Mouse (Mus musculus): ENCODE results near the gene Gopc. TPM values are rescaled to one million over a fixed set of nuclear protein-coding genes. Genes with fewer than 3 reads are reported as not detected.
"Not testable (repeated sequence)": the region's sequence is repeated elsewhere in the genome, so short reads cannot be mapped to it uniquely, and the experiment has no call there.

Gene Gopc
- polyA plus RNA-seq, 1 experiment from 2014 or later = 24.3 TPM

DNA sequence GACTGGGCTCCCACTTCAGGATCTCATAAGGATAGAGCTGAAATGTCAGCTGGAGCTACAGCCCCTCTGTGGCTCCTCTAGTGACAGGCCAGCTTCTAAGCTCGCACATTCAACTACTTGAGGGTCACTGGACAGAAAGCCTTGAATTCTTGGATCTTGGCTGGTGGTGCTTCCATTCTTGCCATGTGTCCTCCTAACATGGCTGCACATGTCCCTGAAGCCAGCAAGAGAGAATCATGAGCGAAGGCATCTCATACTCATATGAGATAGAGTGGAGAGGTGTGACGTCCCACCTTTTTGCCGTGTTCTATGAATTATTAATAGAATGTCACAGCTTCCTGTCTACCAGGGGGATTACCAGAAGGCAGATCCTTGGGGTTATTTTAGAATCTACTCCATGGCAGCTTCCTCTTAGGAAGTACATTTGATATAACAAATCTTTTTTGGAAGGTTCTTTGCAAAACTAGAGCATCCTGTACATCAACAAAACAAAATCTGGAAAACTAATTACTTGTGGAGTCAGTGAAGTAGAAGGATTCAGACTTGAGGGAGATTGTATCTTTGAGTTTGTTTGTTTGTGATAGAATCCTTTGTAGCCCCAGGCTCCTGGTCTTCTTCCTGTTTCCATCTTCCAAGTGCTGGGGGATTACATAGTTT lies 87.9 kb downstream of the Gopc start:
- ATAC-seq (ENCODE audit: insufficient number of reproducible peaks, insufficient read depth, low FRiP score, low TSS enrichment, low read depth) = no peak
- Histone ChIP-seq H3K4me2 (no peak overlapping the region), H3K4me3 (replicated peaks) (no peak overlapping the region), H3K27ac (no peak overlapping the region), H3K27me3 (no peaks in the 10 kb centered on the region), H3K9ac (replicated peaks) (no peak overlapping the region), H3K36me3 (peaks cover 5% of the 10 kb centered on the region; the same call in 1 of the 2 replicates), H3K4me1 (replicated peaks) (no peaks in the 10 kb centered on the region), H3K9me3 (no peaks in the 10 kb centered on the region)
- 90% methylated on average over 4 of the region's 4 CpGs for WGBS

DNA sequence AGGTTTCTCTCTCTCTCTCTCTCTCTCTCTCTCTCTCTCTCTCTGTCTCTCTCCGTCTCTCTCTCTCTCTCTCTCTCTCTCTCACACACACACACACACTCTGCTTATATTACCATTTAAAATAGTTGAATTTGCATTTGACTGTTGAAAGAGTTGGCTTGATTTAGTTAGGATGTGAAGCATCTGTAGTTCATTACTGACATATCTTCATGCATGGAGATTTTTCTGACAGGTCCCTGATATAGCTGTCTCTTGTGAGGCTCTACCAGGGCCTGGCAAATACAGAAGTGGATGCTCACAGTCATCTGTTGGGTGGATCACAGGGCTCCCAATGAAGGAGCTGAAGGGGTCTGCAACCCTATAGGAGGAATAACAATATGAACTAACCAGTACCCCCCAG lies 89.5 kb downstream of the Gopc start:
- not testable (repeated sequence) for H3K27ac ChIP-seq; H3K36me3 ChIP-seq; H3K4me2 ChIP-seq; ATAC-seq (ENCODE audit: insufficient number of reproducible peaks, insufficient read depth, low FRiP score, low TSS enrichment, low read depth); H3K27me3 ChIP-seq; H3K9me3 ChIP-seq; H3K4me1 ChIP-seq (replicated peaks); H3K9ac ChIP-seq (replicated peaks); H3K4me3 ChIP-seq (replicated peaks)
- WGBS = 69% methylated on average over 1 of the region's 1 CpGs

DNA sequence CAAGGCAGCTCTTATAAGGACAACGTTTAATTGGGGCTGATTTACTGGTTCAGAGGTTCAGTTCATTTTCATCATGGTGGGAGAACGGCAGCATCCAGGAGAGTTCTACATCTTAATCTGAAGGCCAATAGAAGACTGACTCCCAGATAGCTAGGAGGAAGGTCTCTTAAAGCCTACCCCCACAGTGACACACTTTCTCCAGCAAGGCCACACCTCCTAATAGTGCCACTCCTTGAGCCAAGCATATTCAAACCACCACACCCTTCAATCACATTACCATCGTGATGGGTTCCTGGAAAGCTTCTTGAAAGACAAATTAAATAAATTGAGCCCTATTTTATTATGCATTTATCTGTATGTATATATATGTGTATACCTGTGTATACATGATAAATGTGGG lies 92.7 kb downstream of the Gopc start:
- Histone ChIP-seq H3K9ac (replicated peaks) (no peak overlapping the region), H3K9me3 (no peaks in the 10 kb centered on the region), H3K4me2 (no peak overlapping the region), H3K27ac (no peak overlapping the region), H3K36me3 (peaks cover 14% of the 10 kb centered on the region; the same call in 1 of the 2 replicates), H3K4me3 (replicated peaks) (no peak overlapping the region), H3K4me1 (replicated peaks) (no peaks in the 10 kb centered on the region), H3K27me3 (no peaks in the 10 kb centered on the region)
- WGBS = 87% methylated on average over 3 of the region's 3 CpGs
- ATAC-seq (ENCODE audit: insufficient number of reproducible peaks, insufficient read depth, low FRiP score, low TSS enrichment, low read depth) = no peak

DNA sequence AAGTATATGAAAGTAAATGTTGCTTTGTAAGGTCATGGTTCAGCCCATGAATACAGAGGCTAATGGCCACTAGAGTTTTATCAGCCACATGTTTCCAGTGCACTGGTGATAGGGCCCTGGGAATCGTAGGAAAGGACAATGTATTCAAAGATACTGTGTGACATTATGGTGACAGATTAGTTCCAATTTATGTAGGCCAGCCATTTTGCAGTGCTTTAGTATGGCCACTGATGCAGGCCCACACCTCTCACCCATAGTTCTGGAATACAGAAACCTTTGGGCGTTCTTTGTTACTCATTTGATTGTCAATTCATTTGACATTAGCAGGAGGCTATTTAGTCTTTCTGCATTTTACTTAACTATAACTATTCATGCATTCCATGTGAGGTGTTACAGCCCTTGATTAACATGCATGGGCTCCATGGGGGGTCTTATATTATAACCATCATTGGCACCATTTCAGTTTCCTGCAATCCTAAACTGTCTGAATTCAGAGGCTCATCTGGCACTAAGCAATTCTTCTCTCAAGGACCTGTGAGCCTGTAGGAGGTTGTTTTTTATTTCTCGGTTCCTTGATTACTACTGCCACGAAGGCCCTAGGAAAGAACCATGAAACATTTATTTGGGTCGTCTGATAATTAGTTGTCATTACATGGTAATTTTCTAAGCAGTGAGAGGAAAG lies 93.9 kb downstream of the Gopc start:
- Histone ChIP-seq H3K9me3 (no peaks in the 10 kb centered on the region), H3K27me3 (no peaks in the 10 kb centered on the region), H3K27ac (no peak overlapping the region), H3K4me3 (replicated peaks) (no peak overlapping the region), H3K4me2 (no peak overlapping the region), H3K36me3 (peaks cover 9% of the 10 kb centered on the region; the same call in 1 of the 2 replicates), H3K9ac (replicated peaks) (no peak overlapping the region), H3K4me1 (replicated peaks) (no peaks in the 10 kb centered on the region)
- 64% methylated on average over 5 of the region's 5 CpGs for WGBS
- no peak for ATAC-seq (ENCODE audit: insufficient number of reproducible peaks, insufficient read depth, low FRiP score, low TSS enrichment, low read depth)

Other genes starting within 250 kb of the Gopc start
- gene Ros1, start 186.9 kb downstream of the Gopc start, polyA plus RNA-seq (2016; fragmentation: Nextera tagmentation; extraction: Ambion mirVana) = not detected in 2 replicates
- gene Dcbld1, start 148.5 kb downstream of the Gopc start, polyA plus RNA-seq (2016; fragmentation: Nextera tagmentation; extraction: Ambion mirVana) = 28.9 and 29.0 TPM in 2 replicates
- not detected in 2 replicates for gene Gm26741, start 23.4 kb downstream of the Gopc start, polyA plus RNA-seq (2016; fragmentation: Nextera tagmentation; extraction: Ambion mirVana)
- 0.14 TPM in 1 of 2 replicates, not detected in the other for gene Nepn, start 6.8 kb upstream of the Gopc start, polyA plus RNA-seq (2016; fragmentation: Nextera tagmentation; extraction: Ambion mirVana)
- gene Nus1, start 35.4 kb upstream of the Gopc start, polyA plus RNA-seq (2016; fragmentation: Nextera tagmentation; extraction: Ambion mirVana) = 18.5 and 18.7 TPM in 2 replicates

Data from limb, embryonic 12.5 days (tissue).